Mouse (Mus musculus) forebrain, embryonic 16.5 days (tissue): ENCODE results near the gene Poc1b. TPM values are rescaled to one million over a fixed set of nuclear protein-coding genes. Genes with fewer than 3 reads are reported as not detected.

Experiments
- ATAC-seq: fragments of 200-750 bp; cut with Nextera tagmentation; 2 replicates; pipeline ENCODE4 v1.8.0; 2017; ENCODE audit warnings: mild to moderate bottlenecking, moderate library complexity
- H3K27ac ChIP-seq: fragments of 300-500 bp; sonication (generic); 2 replicates; pipeline ENCODE4 v1.5.1; 2014; ENCODE audit warnings: low read length, control low read depth
- H3K27me3 ChIP-seq: fragments of 300-500 bp; sonication (generic); replicated peaks from 2 replicates; pipeline ENCODE4 v1.6.1; 2014; ENCODE audit warnings: low read length; ENCODE audit not compliant: control insufficient read depth, insufficient read depth
- H3K36me3 ChIP-seq: fragments of 300-500 bp; sonication (generic); 2 replicates; pipeline ENCODE4 v1.6.1; 2014; ENCODE audit not compliant: control insufficient read depth, insufficient read depth
- H3K4me1 ChIP-seq: fragments of 300-500 bp; sonication (generic); replicated peaks from 2 replicates; pipeline ENCODE4 v1.6.1; 2014; ENCODE audit warnings: low read length; ENCODE audit not compliant: control insufficient read depth, insufficient read depth
- H3K4me2 ChIP-seq: fragments of 300-500 bp; sonication (generic); 2 replicates; pipeline ENCODE4 v1.6.1; 2014; ENCODE audit warnings: mild to moderate bottlenecking, low read length, control low read depth
- H3K4me3 ChIP-seq: fragments of 300-500 bp; sonication (generic); replicated peaks from 2 replicates; pipeline ENCODE4 v1.5.1; 2014; ENCODE audit warnings: mild to moderate bottlenecking, low read length, control low read depth
- H3K9ac ChIP-seq: fragments of 300-500 bp; sonication (generic); replicated peaks from 2 replicates; pipeline ENCODE4 v1.6.1; 2014; ENCODE audit warnings: low read depth, low read length, control low read depth
- H3K9me3 ChIP-seq: fragments of 300-500 bp; sonication (generic); 2 replicates; pipeline ENCODE4 v1.6.1; 2016; ENCODE audit warnings: low read length; ENCODE audit not compliant: control insufficient read depth
- WGBS: fragments of 180-500 bp; shearing (Covaris S2); extraction: QIAGEN DNeasy Blood & Tissue Kit; methylation state at CpG from one replicate; pipeline ENCODE4 v1.1.7; 2014; 5-methylcytosine and 5-hydroxymethylcytosine counted together
- polyA plus RNA-seq: library from polyadenylated mRNA; unstranded; fragments of >200 nt; fragmentation: Nextera tagmentation; extraction: Ambion mirVana; gene quantifications from 2 replicates; pipeline ENCODE4 v1.2.1, GENCODE M21; 2015

The Poc1b gene
- polyA plus RNA-seq, 1 experiment from 2014 or later, result 14.1 TPM

DNA sequence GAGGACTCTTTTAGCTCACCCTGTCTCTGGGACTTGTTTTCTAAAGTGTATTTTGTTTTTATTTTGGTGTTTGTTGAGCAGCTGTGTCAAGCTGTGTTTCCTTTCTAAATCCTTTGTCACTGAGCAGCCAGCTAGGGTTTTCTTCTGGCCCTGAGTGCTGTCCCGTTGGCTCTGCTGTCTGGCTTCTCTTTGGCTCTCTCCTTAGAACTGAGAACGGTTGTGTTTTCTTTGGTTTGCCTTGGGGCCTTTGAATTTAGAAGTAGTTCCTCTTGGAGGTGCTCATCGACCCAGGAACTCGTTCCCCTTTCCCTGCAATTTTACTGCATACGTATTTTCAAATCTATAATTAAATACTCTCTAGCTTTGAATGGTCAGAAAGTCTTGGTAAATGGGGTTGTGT is 56.2 kb downstream of the Poc1b start:
- 69% methylated on average over 5 of the region's 5 CpGs for WGBS
- no peaks in the 10 kb centered on the region for H3K9me3 ChIP-seq
- H3K4me1 ChIP-seq, result no peaks in the 10 kb centered on the region
- no peak for ATAC-seq
- no peak overlapping the region for H3K4me2 ChIP-seq
- no peak overlapping the region for H3K27ac ChIP-seq
- H3K9ac ChIP-seq, result no peak overlapping the region
- H3K27me3 ChIP-seq, result no peaks in the 10 kb centered on the region
- 0 out of 2 replicates have a peak, but pooled peaks cover 5% of the 10 kb centered on the region for H3K36me3 ChIP-seq
- no peak overlapping the region for H3K4me3 ChIP-seq

DNA sequence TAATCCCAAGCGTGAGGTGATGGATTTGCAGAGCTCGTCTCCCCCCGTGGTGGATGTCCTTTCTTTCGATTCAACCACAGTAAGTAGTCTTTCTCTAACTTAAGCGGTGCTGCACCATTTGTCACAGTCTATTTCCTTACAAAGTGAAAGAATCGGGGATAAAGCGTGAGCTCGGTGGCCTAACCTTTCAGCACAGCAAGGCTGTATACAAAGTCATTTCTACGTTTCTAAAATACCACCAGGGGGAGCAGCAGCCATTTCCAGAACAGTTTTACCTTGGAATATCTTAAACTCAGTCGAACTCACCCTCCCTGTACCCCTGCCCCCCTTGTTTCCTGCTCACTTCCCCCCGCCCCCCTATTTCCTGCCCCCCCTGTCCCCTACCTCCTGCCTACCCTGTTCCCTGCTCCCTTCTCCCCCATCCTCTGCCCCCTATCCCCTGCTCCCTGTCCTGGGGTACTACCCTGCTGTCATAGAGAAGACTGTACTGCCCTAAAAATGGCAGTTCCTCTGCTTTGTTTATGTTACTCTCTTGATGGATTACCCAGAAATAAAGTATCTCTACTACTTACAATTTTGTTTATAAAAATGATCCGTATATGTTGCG is 58.1 kb downstream of the Poc1b start:
- peak; percentile 68 for ATAC-seq
- Histone ChIP-seq H3K27ac (no peak overlapping the region), H3K27me3 (no peaks in the 10 kb centered on the region), H3K9ac (no peak overlapping the region), H3K36me3 (0 out of 2 replicates have a peak, but pooled peaks cover 4% of the 10 kb centered on the region), H3K9me3 (no peaks in the 10 kb centered on the region), H3K4me1 (no peaks in the 10 kb centered on the region), H3K4me2 (no peak overlapping the region), H3K4me3 (no peak overlapping the region)
- 44% methylated on average over 13 of the region's 13 CpGs for WGBS

DNA sequence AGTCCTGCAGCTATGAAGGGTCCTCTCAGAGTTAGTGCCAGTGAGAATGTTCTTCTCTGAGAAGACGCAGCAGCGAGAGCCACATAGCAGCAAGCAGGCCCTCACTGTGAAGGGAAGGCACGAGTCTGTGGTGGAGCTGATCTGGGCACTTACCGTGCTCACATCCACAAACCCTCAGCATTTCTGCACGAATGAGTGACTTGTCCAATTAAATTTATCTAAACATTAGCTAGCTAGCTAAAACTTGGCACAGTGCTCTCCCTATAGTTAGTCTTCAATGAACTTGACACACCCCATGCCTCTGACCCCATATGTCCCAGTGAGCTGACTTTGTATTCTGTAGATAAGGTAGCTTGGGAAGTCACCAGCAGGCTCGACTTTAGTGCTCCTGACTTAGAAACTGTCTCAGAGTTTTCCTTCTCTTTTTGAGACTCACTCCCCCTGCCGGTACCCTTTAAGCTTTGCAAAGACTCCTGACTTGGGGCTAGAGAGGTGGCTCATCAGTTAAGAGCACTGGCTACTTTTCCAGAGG is 59.0 kb downstream of the Poc1b start:
- H3K4me3 ChIP-seq, result no peak overlapping the region
- no peak overlapping the region for H3K9ac ChIP-seq
- H3K4me2 ChIP-seq, result no peak overlapping the region
- ATAC-seq, result no peak
- H3K27me3 ChIP-seq, result no peaks in the 10 kb centered on the region
- no peaks in the 10 kb centered on the region for H3K36me3 ChIP-seq
- H3K27ac ChIP-seq, result no peak overlapping the region
- no peaks in the 10 kb centered on the region for H3K9me3 ChIP-seq
- 77% methylated on average over 7 of the region's 7 CpGs for WGBS
- no peaks in the 10 kb centered on the region for H3K4me1 ChIP-seq

- H3K36me3 ChIP-seq, result no peaks in the 10 kb centered on the region
- H3K27ac ChIP-seq, result no peak overlapping the region
- H3K4me1 ChIP-seq, result no peaks in the 10 kb centered on the region
- WGBS, result 67% methylated on average over 3 of the region's 3 CpGs
- H3K27me3 ChIP-seq, result no peaks in the 10 kb centered on the region
- no peak overlapping the region for H3K4me2 ChIP-seq
- H3K4me3 ChIP-seq, result no peak overlapping the region
- ATAC-seq, result no peak
- H3K9me3 ChIP-seq, result no peaks in the 10 kb centered on the region
- H3K9ac ChIP-seq, result no peak overlapping the region
Measured at GRCm38 (mm10) chr10:99166392-99166791, 59.6 kb downstream of the Poc1b start.

- Histone ChIP-seq H3K4me2 (no peak overlapping the region), H3K36me3 (no peaks in the 10 kb centered on the region), H3K9ac (no peak overlapping the region), H3K27me3 (no peaks in the 10 kb centered on the region), H3K4me3 (no peak overlapping the region), H3K27ac (no peak overlapping the region), H3K4me1 (no peaks in the 10 kb centered on the region), H3K9me3 (no peaks in the 10 kb centered on the region)
- 75% methylated on average over 6 of the region's 6 CpGs for WGBS
- ATAC-seq, result no peak
Measured at GRCm38 (mm10) chr10:99168404-99168803, 61.6 kb downstream of the Poc1b start.

GRCm38 (mm10) chr10:99168840-99169764 is 62.3 kb downstream of the Poc1b start:
- H3K27ac ChIP-seq, result no peak overlapping the region
- no peaks in the 10 kb centered on the region for H3K4me1 ChIP-seq
- H3K9ac ChIP-seq, result no peak overlapping the region
- no peaks in the 10 kb centered on the region for H3K27me3 ChIP-seq
- no peak overlapping the region for H3K4me3 ChIP-seq
- no peak for ATAC-seq
- no peaks in the 10 kb centered on the region for H3K36me3 ChIP-seq
- H3K4me2 ChIP-seq, result no peak overlapping the region
- no peaks in the 10 kb centered on the region for H3K9me3 ChIP-seq
- WGBS, result 84% methylated on average over 11 of the region's 11 CpGs

DNA sequence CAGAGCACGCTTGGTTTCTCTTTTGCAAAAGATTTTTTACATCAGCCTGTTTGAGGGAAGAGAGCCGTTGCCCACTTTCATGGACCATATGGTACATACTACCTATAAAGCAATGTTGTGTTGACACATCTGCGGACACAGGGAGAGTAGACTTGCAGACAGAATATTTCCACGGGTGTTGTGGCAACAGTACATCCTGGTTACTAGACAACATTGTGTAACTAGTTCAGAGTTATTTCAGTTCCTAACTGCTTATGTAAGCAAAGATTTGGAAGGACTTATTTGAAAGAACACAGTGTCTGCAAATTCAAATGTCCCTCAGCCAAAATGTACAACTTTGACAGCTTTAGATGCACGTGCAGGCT is 62.9 kb downstream of the Poc1b start:
- Histone ChIP-seq H3K27me3 (no peaks in the 10 kb centered on the region), H3K27ac (no peak overlapping the region), H3K36me3 (no peaks in the 10 kb centered on the region), H3K9me3 (no peaks in the 10 kb centered on the region), H3K9ac (no peak overlapping the region), H3K4me2 (no peak overlapping the region), H3K4me1 (no peaks in the 10 kb centered on the region), H3K4me3 (no peak overlapping the region)
- WGBS, result 80% methylated on average over 5 of the region's 5 CpGs
- no peak for ATAC-seq

- no peak overlapping the region for H3K4me2 ChIP-seq
Measured at GRCm38 (mm10) chr10:99171961-99172497, 65.2 kb downstream of the Poc1b start.

DNA sequence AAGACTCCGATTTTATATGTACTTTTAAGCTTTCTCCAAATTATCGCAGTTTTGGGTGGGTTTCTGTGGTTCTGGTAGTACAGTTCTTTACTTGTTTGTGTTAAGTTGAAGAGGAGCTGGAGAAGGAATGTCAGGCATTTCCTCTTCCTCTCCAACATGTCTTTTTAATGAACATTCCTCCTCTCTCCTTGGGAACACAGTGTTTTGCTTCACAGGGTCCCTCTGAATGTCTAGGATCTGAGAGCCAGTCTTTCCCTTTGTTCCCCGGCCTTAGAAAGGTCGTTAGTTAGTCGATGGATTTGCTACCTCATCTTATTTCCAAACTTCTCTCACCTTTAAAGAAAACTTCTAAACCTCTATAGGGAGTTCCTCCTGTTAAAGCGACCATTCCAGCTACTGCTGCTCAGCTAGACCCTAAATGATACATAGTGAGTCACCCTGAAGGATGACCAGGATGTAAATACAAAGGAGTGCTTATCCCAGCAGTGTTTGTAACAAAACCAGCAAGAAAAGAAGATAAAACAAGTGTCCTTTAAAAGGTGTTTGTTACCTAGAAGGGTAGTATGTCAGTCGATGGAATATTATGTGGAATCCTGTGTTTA is 66.2 kb downstream of the Poc1b start:
- Histone ChIP-seq H3K4me2 (no peak overlapping the region), H3K4me3 (no peak overlapping the region), H3K4me1 (no peaks in the 10 kb centered on the region), H3K36me3 (no peaks in the 10 kb centered on the region), H3K9ac (no peak overlapping the region), H3K27ac (no peak overlapping the region), H3K9me3 (no peaks in the 10 kb centered on the region), H3K27me3 (no peaks in the 10 kb centered on the region)
- WGBS, result 41% methylated on average over 7 of the region's 7 CpGs
- no peak for ATAC-seq

More at GRCm38 (mm10) chr10:99171961-99172497, 65.2 kb downstream of the Poc1b start:
- H3K27ac ChIP-seq, result no peak overlapping the region
- H3K4me1 ChIP-seq, result no peaks in the 10 kb centered on the region
- no peak overlapping the region for H3K9ac ChIP-seq
- no peak overlapping the region for H3K4me3 ChIP-seq
- no peaks in the 10 kb centered on the region for H3K9me3 ChIP-seq
- 52% methylated on average over 12 of the region's 12 CpGs for WGBS
- no peaks in the 10 kb centered on the region for H3K36me3 ChIP-seq
- H3K27me3 ChIP-seq, result no peaks in the 10 kb centered on the region
- peak; percentile 36; the same call in 1 of the 2 replicates for ATAC-seq
